Mouse (Mus musculus): Measurements from ENCODE around the gene Ebp.

Gene Ebp

GRCm38 (mm10) chrX:8206015-8206693 is 12.8 kb upstream of the Ebp start, which contains the start of gene Porcn:
Gene Porcn (minus strand): TSS chrX:8206525.
- no peaks in the 10 kb centered on the region for H3K27me3 ChIP-seq (ENCODE audit: control insufficient read depth, insufficient read depth, low read length, poor library complexity, severe bottlenecking)
- no peak for DNase-seq (ENCODE audit: low read depth, low spot score)

GRCm38 (mm10) chrX:8205551-8205950 is 12.2 kb upstream of the Ebp start:
- Histone ChIP-seq H3K36me3 (ENCODE audit: control insufficient read depth, insufficient read depth, low read length, poor library complexity, severe bottlenecking) (no peaks in the 10 kb centered on the region), H3K27me3 (ENCODE audit: control insufficient read depth, insufficient read depth, low read length, poor library complexity, severe bottlenecking) (no peaks in the 10 kb centered on the region)
- DNase-seq (ENCODE audit: low read depth, low spot score): no peak

More at GRCm38 (mm10) chrX:8206015-8206693, 12.8 kb upstream of the Ebp start, which contains the start of gene Porcn:
- H3K36me3 ChIP-seq (ENCODE audit: control insufficient read depth, insufficient read depth, low read length, poor library complexity, severe bottlenecking): no peaks in the 10 kb centered on the region

DNA sequence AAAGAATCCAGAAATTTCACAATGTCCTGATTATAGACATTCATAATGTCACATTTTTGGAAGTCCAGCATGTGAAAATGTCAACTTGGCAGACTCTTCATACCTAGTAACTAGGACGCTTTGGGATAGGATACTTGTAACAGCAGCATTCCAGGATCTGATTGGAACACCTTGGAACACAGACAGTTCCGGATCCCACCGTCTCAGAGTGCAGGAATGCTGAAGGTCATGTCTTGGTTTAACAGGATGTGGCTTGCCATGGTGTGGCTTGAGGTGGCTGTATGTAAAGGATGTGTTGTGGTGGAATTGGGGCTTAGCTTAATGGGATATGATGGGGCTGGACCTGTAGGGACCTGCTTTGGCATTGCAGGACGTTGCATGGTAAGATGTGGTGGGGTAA is 11.8 kb upstream of the Ebp start:
- Histone ChIP-seq H3K36me3 (ENCODE audit: control insufficient read depth, insufficient read depth, low read length, poor library complexity, severe bottlenecking) (no peaks in the 10 kb centered on the region), H3K27me3 (ENCODE audit: control insufficient read depth, insufficient read depth, low read length, poor library complexity, severe bottlenecking) (no peaks in the 10 kb centered on the region)
- DNase-seq (ENCODE audit: low read depth, low spot score): no peak

DNA sequence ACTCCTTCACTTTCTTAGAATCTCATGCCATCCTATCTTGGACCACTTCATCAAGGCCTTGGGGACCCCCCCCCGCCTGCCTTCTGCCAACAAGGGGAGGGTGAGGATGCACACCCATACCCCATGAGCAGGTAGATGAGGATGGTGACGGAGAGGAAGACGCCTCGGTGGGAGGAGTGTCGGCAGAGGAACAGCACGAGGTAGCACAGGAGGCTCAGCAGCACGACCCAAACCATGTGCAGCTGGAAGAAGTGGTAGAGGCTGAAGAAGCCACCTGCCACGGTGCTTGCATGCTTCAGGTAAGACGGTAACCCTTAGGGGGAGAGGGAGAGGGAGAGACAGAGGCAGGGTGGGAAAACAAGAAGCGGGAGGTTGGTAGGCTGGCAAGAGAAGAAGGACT is 10.8 kb upstream of the Ebp start:
- Histone ChIP-seq H3K36me3 (ENCODE audit: control insufficient read depth, insufficient read depth, low read length, poor library complexity, severe bottlenecking) (no peaks in the 10 kb centered on the region), H3K27me3 (ENCODE audit: control insufficient read depth, insufficient read depth, low read length, poor library complexity, severe bottlenecking) (no peaks in the 10 kb centered on the region)
- no peak for DNase-seq (ENCODE audit: low read depth, low spot score)

DNA sequence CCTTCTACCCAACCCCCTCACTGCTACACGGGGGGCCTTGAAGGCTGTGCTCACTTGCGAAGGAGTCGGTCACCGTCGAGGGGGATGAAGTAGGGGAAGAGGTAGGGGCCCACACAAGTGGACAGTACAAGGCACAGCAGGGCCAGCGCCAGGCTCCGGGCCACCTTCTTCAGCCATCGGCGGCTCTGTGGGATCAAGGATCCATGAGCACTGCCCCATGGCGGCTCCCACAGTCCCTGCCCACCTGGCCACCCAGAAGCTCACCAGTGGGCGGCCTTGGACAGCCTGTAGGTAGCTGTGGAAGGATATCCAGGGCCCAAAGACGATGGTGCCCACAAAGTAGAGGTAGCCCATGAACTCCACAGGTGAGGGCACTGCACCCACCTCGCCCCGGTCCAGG is 9.8 kb upstream of the Ebp start:
- H3K36me3 ChIP-seq (ENCODE audit: control insufficient read depth, insufficient read depth, low read length, poor library complexity, severe bottlenecking): no peaks in the 10 kb centered on the region
- H3K27me3 ChIP-seq (ENCODE audit: control insufficient read depth, insufficient read depth, low read length, poor library complexity, severe bottlenecking): no peaks in the 10 kb centered on the region
- no peak for DNase-seq (ENCODE audit: low read depth, low spot score)

GRCm38 (mm10) chrX:8192640-8193418 is 483 bp downstream of the Ebp start:
- no peaks in the 10 kb centered on the region for H3K36me3 ChIP-seq (ENCODE audit: control insufficient read depth, insufficient read depth, low read length, poor library complexity, severe bottlenecking)
- peak; percentile 76 for DNase-seq (ENCODE audit: low read depth, low spot score)
- no peaks in the 10 kb centered on the region for H3K27me3 ChIP-seq (ENCODE audit: control insufficient read depth, insufficient read depth, low read length, poor library complexity, severe bottlenecking)

DNA sequence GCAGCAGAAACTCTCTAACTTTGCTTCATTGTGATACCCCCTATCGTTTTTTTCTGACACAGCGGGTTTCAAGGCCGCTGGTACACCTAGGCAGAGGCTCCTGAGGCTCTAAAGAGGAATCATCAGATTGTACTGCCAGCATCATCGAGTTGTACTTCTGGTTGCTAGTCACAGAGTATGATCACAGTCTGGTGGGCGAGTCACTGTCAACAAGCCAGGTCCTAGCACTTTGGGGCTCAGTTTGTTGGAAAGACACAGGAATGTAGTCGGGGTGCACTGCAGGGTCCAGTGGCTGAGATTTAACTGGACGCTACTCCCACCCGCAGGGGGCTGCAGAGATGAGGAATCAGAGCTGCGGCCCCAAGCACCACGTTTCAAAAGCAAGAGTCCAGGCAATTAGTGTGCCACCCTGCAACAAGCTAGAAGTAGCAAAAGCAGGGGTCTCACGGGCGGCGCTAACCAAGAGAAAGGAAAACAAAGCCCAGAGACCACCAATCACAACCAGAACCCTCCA is 1.1 kb downstream of the Ebp start:
- no peak for DNase-seq (ENCODE audit: low read depth, low spot score)
- H3K36me3 ChIP-seq (ENCODE audit: control insufficient read depth, insufficient read depth, low read length, poor library complexity, severe bottlenecking): no peaks in the 10 kb centered on the region
- H3K27me3 ChIP-seq (ENCODE audit: control insufficient read depth, insufficient read depth, low read length, poor library complexity, severe bottlenecking): no peaks in the 10 kb centered on the region

DNA sequence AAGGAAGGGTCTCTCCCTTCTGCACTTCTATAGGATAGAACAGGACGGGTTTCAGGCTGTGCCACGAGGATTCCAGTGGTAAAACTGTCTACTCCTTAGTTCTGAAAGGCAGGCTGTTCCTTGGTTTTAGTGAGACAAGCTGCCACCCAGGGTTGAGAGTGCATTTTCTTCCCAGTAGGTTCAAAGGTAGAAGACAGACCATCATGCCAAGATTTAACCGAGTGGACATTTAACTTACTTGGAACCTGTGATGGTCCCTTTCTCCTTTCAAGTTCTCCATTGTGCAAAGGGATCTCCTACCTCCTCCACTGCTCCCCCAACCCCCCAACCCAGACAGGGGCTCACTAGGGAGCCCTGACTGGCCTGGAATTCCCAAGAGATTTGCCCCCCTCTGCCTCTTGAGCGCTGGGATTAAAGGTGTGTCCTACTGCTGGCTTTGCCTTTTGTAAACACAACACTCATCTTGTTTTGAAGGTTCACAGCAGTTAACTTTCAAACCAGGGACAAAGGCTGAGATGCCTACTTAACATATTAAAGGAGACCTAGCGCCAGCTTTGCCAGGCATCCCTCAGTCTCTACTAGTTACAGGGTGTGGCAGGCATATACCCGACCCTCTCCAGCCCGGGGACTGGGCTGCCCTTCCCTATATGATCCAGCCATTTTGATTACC is 10.3 kb downstream of the Ebp start:
- Histone ChIP-seq H3K36me3 (ENCODE audit: control insufficient read depth, insufficient read depth, low read length, poor library complexity, severe bottlenecking) (peaks cover 3% of the 10 kb centered on the region; the same call in 1 of the 2 replicates), H3K27me3 (ENCODE audit: control insufficient read depth, insufficient read depth, low read length, poor library complexity, severe bottlenecking) (no peaks in the 10 kb centered on the region)
- DNase-seq (ENCODE audit: low read depth, low spot score): no peak

DNA sequence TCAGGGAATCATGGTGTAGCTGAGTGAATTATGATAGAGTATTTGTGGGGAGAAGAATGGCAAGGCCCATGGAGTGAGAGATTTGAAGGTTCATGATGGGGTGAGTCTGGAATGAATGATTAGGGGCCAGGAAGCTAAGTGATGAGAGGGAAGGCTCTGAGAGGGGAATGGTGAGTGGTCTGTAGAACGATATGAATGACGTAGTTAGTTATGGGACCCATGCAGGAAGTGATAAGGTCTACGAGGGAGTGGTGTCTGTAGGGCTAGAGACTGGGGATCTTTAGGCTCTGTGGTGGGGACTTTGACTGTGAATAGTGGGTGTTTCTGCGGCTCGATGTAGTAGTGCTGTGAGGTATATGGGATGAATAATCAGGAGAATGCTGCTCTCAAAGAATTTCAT is 13.7 kb downstream of the Ebp start:
- DNase-seq (ENCODE audit: low read depth, low spot score): no peak
- no peaks in the 10 kb centered on the region for H3K27me3 ChIP-seq (ENCODE audit: control insufficient read depth, insufficient read depth, low read length, poor library complexity, severe bottlenecking)
- no peaks in the 10 kb centered on the region for H3K36me3 ChIP-seq (ENCODE audit: control insufficient read depth, insufficient read depth, low read length, poor library complexity, severe bottlenecking)

- H3K36me3 ChIP-seq (ENCODE audit: control insufficient read depth, insufficient read depth, low read length, poor library complexity, severe bottlenecking): no peaks in the 10 kb centered on the region
- H3K27me3 ChIP-seq (ENCODE audit: control insufficient read depth, insufficient read depth, low read length, poor library complexity, severe bottlenecking): no peaks in the 10 kb centered on the region
- DNase-seq (ENCODE audit: low read depth, low spot score): no peak
These were observed 14.4 kb downstream of the Ebp start for GRCm38 (mm10) chrX:8178871-8179270.

DNA sequence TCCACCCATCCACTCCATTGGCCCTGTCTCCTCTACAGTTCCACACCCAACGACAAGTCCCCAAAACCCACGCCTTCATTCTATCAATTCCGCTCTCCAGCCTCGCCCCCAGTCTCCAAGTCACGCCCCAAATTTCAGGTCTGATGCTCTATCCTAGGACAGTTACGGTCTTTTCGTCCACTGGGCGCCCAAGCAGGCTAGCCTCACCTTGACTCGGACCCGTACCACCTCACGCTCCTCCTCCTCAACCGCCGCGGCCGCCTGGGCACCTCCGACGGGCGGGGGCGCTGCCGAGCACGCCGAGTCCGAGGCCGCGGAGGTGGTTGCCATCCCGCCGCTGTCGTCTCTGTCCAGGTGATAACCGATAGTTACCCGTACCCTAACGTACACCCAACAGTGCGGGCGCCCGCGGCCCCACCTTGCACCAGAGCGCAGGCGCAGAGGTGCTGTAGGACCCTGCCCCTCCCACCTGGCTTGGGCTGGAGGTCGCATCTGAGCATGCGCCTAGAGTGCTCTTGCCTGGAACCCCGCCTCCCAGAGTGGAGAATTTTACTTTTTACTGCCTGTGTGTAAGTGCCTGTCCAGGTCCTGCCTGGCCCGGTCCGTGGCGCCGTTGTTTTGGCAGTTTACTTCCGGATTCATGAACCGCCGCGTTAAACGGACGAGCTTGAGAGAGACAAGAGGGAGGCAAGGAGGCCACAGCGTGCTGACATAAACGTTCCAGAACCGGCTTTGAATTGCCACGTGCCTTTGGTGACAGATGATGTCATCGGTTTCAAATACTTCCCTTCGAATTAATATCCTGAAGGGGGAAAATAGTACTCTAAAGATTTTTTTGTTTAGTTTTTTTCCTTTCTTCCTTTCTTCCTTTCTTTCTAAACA is 17.6 kb downstream of the Ebp start, which contains the start of gene Tbc1d25:
Gene Tbc1d25 (minus strand): TSS at position 678 of the 882 bp plus-strand sequence.
- no peaks in the 10 kb centered on the region for H3K27me3 ChIP-seq (ENCODE audit: control insufficient read depth, insufficient read depth, low read length, poor library complexity, severe bottlenecking)

GRCm38 (mm10) chrX:8175169-8175503 is 18.2 kb downstream of the Ebp start:
- Histone ChIP-seq H3K27me3 (ENCODE audit: control insufficient read depth, insufficient read depth, low read length, poor library complexity, severe bottlenecking) (no peaks in the 10 kb centered on the region), H3K36me3 (ENCODE audit: control insufficient read depth, insufficient read depth, low read length, poor library complexity, severe bottlenecking) (no peaks in the 10 kb centered on the region)
- DNase-seq (ENCODE audit: low read depth, low spot score): no peak

More for the DNA sequence above, 17.6 kb downstream of the Ebp start, which contains the start of gene Tbc1d25:
- no peaks in the 10 kb centered on the region for H3K36me3 ChIP-seq (ENCODE audit: control insufficient read depth, insufficient read depth, low read length, poor library complexity, severe bottlenecking)
- DNase-seq (ENCODE audit: low read depth, low spot score): peak; percentile 92

DNA sequence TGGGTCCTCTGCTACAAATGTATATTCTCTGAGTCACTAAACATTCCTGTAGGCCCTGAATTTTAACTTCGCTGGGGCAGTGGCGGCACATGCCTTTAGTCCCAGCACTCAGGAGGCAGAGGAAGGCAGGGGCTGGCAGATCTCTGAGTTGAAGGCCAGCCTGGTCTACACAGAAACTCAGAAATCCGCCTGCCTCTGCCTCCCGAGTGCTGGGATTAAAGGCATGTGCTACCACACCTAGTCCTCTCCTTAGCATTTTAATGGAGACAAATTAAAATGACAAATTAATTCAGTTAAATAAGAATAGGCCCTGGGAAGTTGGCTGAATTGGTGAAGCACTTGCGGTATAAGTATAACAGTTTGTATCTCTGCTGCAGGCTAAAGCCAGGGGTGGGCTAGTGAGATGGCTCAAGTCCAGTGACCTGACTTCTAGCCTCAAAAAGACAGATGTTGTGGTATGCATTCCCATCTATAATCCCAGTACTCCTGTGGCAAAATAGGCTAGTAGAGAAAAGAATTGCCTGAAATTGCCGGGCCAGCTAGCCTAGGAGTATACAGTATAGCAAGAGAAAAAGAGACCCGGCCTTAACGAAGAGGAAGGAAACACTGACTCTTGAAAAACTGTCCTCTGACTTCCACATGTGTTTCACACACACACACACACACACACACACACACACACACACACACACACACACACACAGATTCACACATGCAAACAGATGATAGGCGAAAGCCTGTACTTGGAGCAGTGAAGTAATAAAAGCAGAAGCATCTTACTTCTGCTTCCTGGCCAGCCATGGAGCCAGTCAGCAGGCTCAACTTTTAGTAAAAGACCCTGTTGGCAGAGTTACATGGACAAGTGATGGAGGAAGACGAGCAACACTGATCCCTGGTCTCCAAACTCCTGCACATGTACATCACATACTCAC is 25.3 kb downstream of the Ebp start:
- DNase-seq (ENCODE audit: low read depth, low spot score): peak; percentile 68
- Histone ChIP-seq H3K36me3 (ENCODE audit: control insufficient read depth, insufficient read depth, low read length, poor library complexity, severe bottlenecking) (no peaks in the 10 kb centered on the region), H3K27me3 (ENCODE audit: control insufficient read depth, insufficient read depth, low read length, poor library complexity, severe bottlenecking) (no peaks in the 10 kb centered on the region)

Measured in splenic B cell, adult 2 months (primary cell).